Mouse (Mus musculus) forebrain, postnatal 0 days (tissue): ENCODE results near the gene Npr1. TPM values are rescaled to one million over a fixed set of nuclear protein-coding genes. Genes with fewer than 3 reads are reported as not detected.
A peak's percentile ranks its signal among the peaks of the same experiment; 100 is the strongest.

Experiments used
- ATAC-seq: fragments of 200-750 bp; cut with Nextera tagmentation; 2 replicates; pipeline ENCODE4 v1.8.0; 2017; ENCODE audit warnings: mild to moderate bottlenecking, moderate library complexity
- DNase-seq: peaks from one replicate; pipeline ENCODE4 v3.0.0-alpha.2; 2015
- H3K27ac ChIP-seq: fragments of 300-500 bp; sonication (generic); 2 replicates; pipeline ENCODE4 v1.5.1; 2014; ENCODE audit warnings: low read depth, mild to moderate bottlenecking, antibody characterized with exemption, low read length, moderate library complexity, mixed read lengths
- H3K27me3 ChIP-seq: fragments of 300-500 bp; sonication (generic); 2 replicates; pipeline ENCODE4 v1.6.1; 2014; ENCODE audit warnings: mild to moderate bottlenecking, low read length, mixed read lengths; ENCODE audit not compliant: insufficient read depth
- H3K36me3 ChIP-seq: fragments of 300-500 bp; sonication (generic); 2 replicates; pipeline ENCODE4 v1.6.1; 2014; ENCODE audit warnings: mild to moderate bottlenecking, moderate library complexity; ENCODE audit not compliant: insufficient read depth
- H3K4me1 ChIP-seq: fragments of 300-500 bp; sonication (generic); 2 replicates; pipeline ENCODE4 v1.6.1; 2014; ENCODE audit warnings: antibody characterized with exemption; ENCODE audit not compliant: insufficient read depth
- H3K4me2 ChIP-seq: fragments of 300-500 bp; sonication (generic); 2 replicates; pipeline ENCODE4 v1.6.1; 2014; ENCODE audit warnings: low read depth, mild to moderate bottlenecking, moderate library complexity
- H3K4me3 ChIP-seq: fragments of 300-500 bp; sonication (generic); 2 replicates; pipeline ENCODE4 v1.5.1; 2014; ENCODE audit warnings: low read depth, low read length, mixed read lengths
- H3K9ac ChIP-seq: fragments of 300-500 bp; sonication (generic); 2 replicates; pipeline ENCODE4 v1.6.1; 2014; ENCODE audit warnings: mild to moderate bottlenecking
- H3K9me3 ChIP-seq: fragments of 300-500 bp; sonication (generic); 2 replicates; pipeline ENCODE4 v1.6.1; 2016; ENCODE audit warnings: low read length
- CTCF ChIP-seq: sonication (generic); IDR thresholded peaks from 2 replicates; pipeline ENCODE4 v1.5.1; 2016; ENCODE audit warnings: antibody characterized with exemption, control low read depth, low read depth
- WGBS: fragments of 180-500 bp; shearing (Covaris S2); extraction: QIAGEN DNeasy Blood & Tissue Kit; methylation state at CpG from one replicate; pipeline ENCODE4 v1.1.7; 2014; 5-methylcytosine and 5-hydroxymethylcytosine counted together
- polyA plus RNA-seq: library from polyadenylated mRNA; unstranded; fragments of >200 nt; fragmentation: Nextera tagmentation; extraction: Ambion mirVana; gene quantifications from 2 replicates; pipeline ENCODE4 v1.2.1, GENCODE M21; 2015
- total RNA-seq: library from RNA; depleted of rRNA; stranded (reverse); fragments of >200 nt; gene quantifications from 2 replicates; pipeline ENCODE4 v1.2.3, GENCODE M21; 2014

Npr1 gene
- total and polyA plus RNA-seq, 2 experiments from 2014 or later: 1.7 to 2.7 TPM

GRCm38 (mm10) chr3:90495850-90496525 lies 30.3 kb upstream of the Npr1 start:
- ATAC-seq (no peak), DNase-seq (no peak)
- Histone ChIP-seq H3K27ac (no peak overlapping the region), H3K4me3 (no peak overlapping the region), H3K9ac (no peak overlapping the region), H3K9me3 (no peaks in the 10 kb centered on the region), H3K4me2 (no peak overlapping the region), H3K4me1 (no peaks in the 10 kb centered on the region), H3K27me3 (no peaks in the 10 kb centered on the region), H3K36me3 (peaks cover 53% of the 10 kb centered on the region)
- TF ChIP-seq CTCF: no peak
- 89% methylated on average over 7 of the region's 7 CpGs for WGBS

- H3K9ac ChIP-seq: no peak overlapping the region
- no peaks in the 10 kb centered on the region for H3K4me1 ChIP-seq
- H3K27ac ChIP-seq: no peak overlapping the region
- no peak for DNase-seq
- TF ChIP-seq CTCF: no peak
- no peak overlapping the region for H3K4me3 ChIP-seq
- no peaks in the 10 kb centered on the region for H3K9me3 ChIP-seq
- no peak overlapping the region for H3K4me2 ChIP-seq
- ATAC-seq: no peak
- no peaks in the 10 kb centered on the region for H3K27me3 ChIP-seq
- 50% methylated on average over 4 of the region's 4 CpGs for whole genome bisulfite sequencing
- H3K36me3 ChIP-seq: peaks cover 41% of the 10 kb centered on the region
Observed at GRCm38 (mm10) chr3:90493831-90494540, 28.3 kb upstream of the Npr1 start.

GRCm38 (mm10) chr3:90491350-90491749 lies 25.7 kb upstream of the Npr1 start:
- H3K9ac ChIP-seq: no peak overlapping the region
- H3K27me3 ChIP-seq: no peaks in the 10 kb centered on the region
- no peak overlapping the region for H3K27ac ChIP-seq
- TF ChIP-seq CTCF: peak; percentile 52
- no peaks in the 10 kb centered on the region for H3K4me1 ChIP-seq
- no peak for DNase-seq
- no peak overlapping the region for H3K4me2 ChIP-seq
- ATAC-seq: peak; percentile 26
- H3K9me3 ChIP-seq: no peaks in the 10 kb centered on the region
- WGBS: 41% methylated on average over 2 of the region's 2 CpGs
- H3K4me3 ChIP-seq: no peak overlapping the region
- peaks cover 40% of the 10 kb centered on the region for H3K36me3 ChIP-seq

GRCm38 (mm10) chr3:90490696-90491256 lies 25.1 kb upstream of the Npr1 start, which contains the start of gene Snapin:
Gene Snapin, minus strand, starts transcription at chr3:90491033.
- H3K4me1 ChIP-seq: no peaks in the 10 kb centered on the region
- peak within 1 kb of the TSS; percentile 76 for H3K4me3 ChIP-seq
- WGBS: under 1% methylated on average over 37 of the region's 37 CpGs
- TF ChIP-seq CTCF: peak; percentile 94
- H3K9ac ChIP-seq: peak within 1 kb of the TSS; percentile 77
- peak within 1 kb of the TSS; percentile 73 for H3K4me2 ChIP-seq
- ATAC-seq: peak; percentile 99
- peak within 1 kb of the TSS; percentile 84 for H3K27ac ChIP-seq
- H3K36me3 ChIP-seq: peaks cover 40% of the 10 kb centered on the region
- peak; percentile 95 for DNase-seq
- no peaks in the 10 kb centered on the region for H3K27me3 ChIP-seq
- H3K9me3 ChIP-seq: no peaks in the 10 kb centered on the region

GRCm38 (mm10) chr3:90488576-90488975 lies 22.9 kb upstream of the Npr1 start:
- H3K27me3 ChIP-seq: no peaks in the 10 kb centered on the region
- H3K9ac ChIP-seq: no peak overlapping the region
- WGBS: 89% methylated on average over 6 of the region's 6 CpGs
- H3K9me3 ChIP-seq: no peaks in the 10 kb centered on the region
- no peak for ATAC-seq
- no peaks in the 10 kb centered on the region for H3K4me1 ChIP-seq
- DNase-seq: no peak
- H3K36me3 ChIP-seq: peaks cover 48% of the 10 kb centered on the region
- H3K4me2 ChIP-seq: no peak overlapping the region
- no peak overlapping the region for H3K4me3 ChIP-seq
- TF ChIP-seq CTCF: no peak
- H3K27ac ChIP-seq: no peak overlapping the region

GRCm38 (mm10) chr3:90486998-90487397 lies 21.3 kb upstream of the Npr1 start:
- TF ChIP-seq CTCF: no peak
- Histone ChIP-seq H3K4me3 (no peak overlapping the region), H3K9ac (no peak overlapping the region), H3K4me2 (no peak overlapping the region), H3K4me1 (no peaks in the 10 kb centered on the region), H3K27me3 (no peaks in the 10 kb centered on the region), H3K36me3 (peaks cover 63% of the 10 kb centered on the region), H3K27ac (no peak overlapping the region), H3K9me3 (no peaks in the 10 kb centered on the region)
- no peak for ATAC-seq
- WGBS: 88% methylated on average over 5 of the region's 5 CpGs
- no peak for DNase-seq
